Mouse (Mus musculus) bone marrow macrophage, adult 2 months (primary cell): ENCODE data around the gene Pnmal1.

Experiments
- CTCF ChIP-seq: IDR thresholded peaks from 2 replicates; pipeline ENCODE4 v1.5.1; 2012; ENCODE audit warnings: low read depth, mild to moderate bottlenecking, low read length, moderate library complexity
- POLR2A ChIP-seq: IDR thresholded peaks from 2 replicates; pipeline ENCODE4 v1.6.1; 2012; ENCODE audit warnings: mild to moderate bottlenecking, low read depth, low read length, borderline replicate concordance

GRCm38 (mm10) chr7:17011909-17012590, 52.6 kb downstream of the Pnmal1 start:
- TF ChIP-seq CTCF (no peak), POLR2A (no peak)
